Mouse (Mus musculus) heart, adult 2 months (tissue): ENCODE measurements at regions not wholly inside any gene's neighbourhood (a gene's known extent, or its start where the extent isn't known, plus 50 kb on each side); places are given as distances from the start of the nearest gene placed in this dataset.

Experiments
- CTCF ChIP-seq: fragments of 200-600 bp; IDR thresholded peaks from 2 replicates; pipeline ENCODE4 v1.8.1; 2022; ENCODE audit warnings: antibody characterized with exemption, mild to moderate bottlenecking, moderate library complexity
- EP300 ChIP-seq: fragments of 200-500 bp; IDR thresholded peaks from 2 replicates; pipeline ENCODE4 v1.6.1; 2011; ENCODE audit warnings: low read depth, low read length, control low read depth; ENCODE audit not compliant: insufficient read depth
- POLR2A ChIP-seq: fragments of 200-500 bp; IDR thresholded peaks from 2 replicates; pipeline ENCODE4 v1.6.1; 2011; ENCODE audit warnings: mild to moderate bottlenecking, low read depth, low read length, control low read depth; ENCODE audit not compliant: insufficient read depth

DNA sequence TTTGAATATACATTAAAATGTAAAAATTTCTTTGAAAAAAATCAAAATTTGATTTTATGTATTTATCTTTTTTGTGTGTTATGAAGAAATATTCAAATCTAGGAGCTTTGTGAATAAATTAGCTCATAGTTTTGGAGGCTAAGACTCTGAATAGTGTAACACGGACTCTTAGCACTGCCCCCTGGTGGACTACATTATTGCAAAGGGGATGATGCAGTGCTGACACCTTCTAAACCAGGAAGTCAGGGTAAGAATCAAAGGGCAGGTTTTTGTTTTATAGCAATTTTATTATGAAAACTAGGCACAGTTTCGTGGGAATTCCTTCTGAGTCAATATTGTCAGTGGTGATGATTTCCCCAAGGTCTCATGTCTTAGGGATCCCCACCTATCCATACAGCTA, 113.5 kb upstream of the Gulp1 start:
- peak; percentile 56 for TF ChIP-seq CTCF
- no peak for TF ChIP-seq EP300
- TF ChIP-seq POLR2A = no peak
